Mouse (Mus musculus) midbrain, embryonic 11.5 days (tissue): Measurements from ENCODE around the gene Abcg4. TPM values are rescaled to one million over a fixed set of nuclear protein-coding genes. Genes with fewer than 3 reads are reported as not detected.

Source experiments
- ATAC-seq: fragments of 200-750 bp; cut with Nextera tagmentation; 2 replicates; pipeline ENCODE4 v1.8.0; 2017; ENCODE audit warnings: moderate TSS enrichment, moderate library complexity; ENCODE audit not compliant: low FRiP score
- DNase-seq: peaks from one replicate; pipeline ENCODE4 v3.0.0; 2015; ENCODE audit warnings: low spot score; ENCODE audit errors: missing footprints
- H3K27ac ChIP-seq: fragments of 300-500 bp; sonication (generic); 2 replicates; pipeline ENCODE4 v1.5.1; 2014; ENCODE audit warnings: low read depth, low read length
- H3K27me3 ChIP-seq: fragments of 300-500 bp; sonication (generic); 2 replicates; pipeline ENCODE4 v1.6.1; 2014; ENCODE audit warnings: mild to moderate bottlenecking, low read length, moderate library complexity, mixed read lengths; ENCODE audit not compliant: control insufficient read depth, insufficient read depth
- H3K36me3 ChIP-seq: fragments of 300-500 bp; sonication (generic); 2 replicates; pipeline ENCODE4 v1.6.1; 2014; ENCODE audit warnings: mild to moderate bottlenecking, low read length, moderate library complexity, mixed read lengths; ENCODE audit not compliant: control insufficient read depth, insufficient read depth
- H3K4me1 ChIP-seq: fragments of 300-500 bp; sonication (generic); 2 replicates; pipeline ENCODE4 v1.6.1; 2014; ENCODE audit warnings: low read length; ENCODE audit not compliant: control insufficient read depth, insufficient read depth
- H3K4me2 ChIP-seq: fragments of 300-500 bp; sonication (generic); 2 replicates; pipeline ENCODE4 v1.6.1; 2014; ENCODE audit warnings: mild to moderate bottlenecking, moderate library complexity
- H3K4me3 ChIP-seq: fragments of 300-500 bp; sonication (generic); 2 replicates; pipeline ENCODE4 v1.5.1; 2014; ENCODE audit warnings: low read depth, low read length
- H3K9ac ChIP-seq: fragments of 300-500 bp; sonication (generic); 2 replicates; pipeline ENCODE4 v1.6.1; 2014; ENCODE audit warnings: low read length
- H3K9me3 ChIP-seq: fragments of 300-500 bp; sonication (generic); 2 replicates; pipeline ENCODE4 v1.6.1; 2016; ENCODE audit warnings: low read length; ENCODE audit not compliant: control insufficient read depth
- WGBS: fragments of 180-500 bp; shearing (Covaris S2); extraction: QIAGEN DNeasy Blood & Tissue Kit; methylation state at CpG from one replicate; pipeline ENCODE4 v1.1.7; 2014; 5-methylcytosine and 5-hydroxymethylcytosine counted together
- polyA plus RNA-seq: library from polyadenylated mRNA; unstranded; fragments of >200 nt; fragmentation: Nextera tagmentation; extraction: Ambion mirVana; gene quantifications from 2 replicates; pipeline ENCODE4 v1.2.1, GENCODE M21; 2014

Abcg4 gene
- polyA plus RNA-seq, 1 experiment from 2014 or later = 4.8 TPM

- H3K9me3 ChIP-seq = no peaks in the 10 kb centered on the region
- H3K4me2 ChIP-seq = no peak overlapping the region
- peaks cover 8% of the 10 kb centered on the region for H3K36me3 ChIP-seq
- no peak overlapping the region for H3K9ac ChIP-seq
- H3K4me1 ChIP-seq = peaks cover 30% of the 10 kb centered on the region
- no peak overlapping the region for H3K4me3 ChIP-seq
- WGBS = 63% methylated on average over 4 of the region's 4 CpGs
- H3K27me3 ChIP-seq = no peaks in the 10 kb centered on the region
- DNase-seq (peak; percentile 28), ATAC-seq (no peak)
- no peak overlapping the region for H3K27ac ChIP-seq
These were observed 25.8 kb upstream of the Abcg4 start for GRCm38 (mm10) chr9:44314257-44314547.

GRCm38 (mm10) chr9:44313476-44314256, 25.3 kb upstream of the Abcg4 start:
- DNase-seq (peak; percentile 44), ATAC-seq (no peak)
- Histone ChIP-seq H3K36me3 (peaks cover 8% of the 10 kb centered on the region), H3K9me3 (no peaks in the 10 kb centered on the region), H3K4me3 (no peak overlapping the region), H3K9ac (no peak overlapping the region), H3K27ac (no peak overlapping the region), H3K4me1 (peaks cover 24% of the 10 kb centered on the region), H3K27me3 (no peaks in the 10 kb centered on the region), H3K4me2 (no peak overlapping the region)
- 78% methylated on average over 19 of the region's 19 CpGs for WGBS

GRCm38 (mm10) chr9:44311136-44312134, 23.0 kb upstream of the Abcg4 start:
- H3K27ac ChIP-seq = no peak overlapping the region; the same call in 1 of the 2 replicates
- peak overlapping the region; percentile 0; the same call in 1 of the 2 replicates for H3K9ac ChIP-seq
- 0 out of 2 replicates have a peak overlapping the region, but pooled peaks have one; percentile 19 for H3K4me2 ChIP-seq
- ATAC-seq = peak; percentile 73
- WGBS = 6% methylated on average over 27 of the region's 27 CpGs
- no peaks in the 10 kb centered on the region for H3K9me3 ChIP-seq
- peaks cover 12% of the 10 kb centered on the region for H3K4me1 ChIP-seq
- H3K27me3 ChIP-seq = no peaks in the 10 kb centered on the region
- peak; percentile 93 for DNase-seq
- H3K4me3 ChIP-seq = no peak overlapping the region
- H3K36me3 ChIP-seq = peaks cover 8% of the 10 kb centered on the region

- Histone ChIP-seq H3K4me3 (no peak overlapping the region), H3K4me1 (peaks cover 12% of the 10 kb centered on the region), H3K36me3 (peaks cover 8% of the 10 kb centered on the region), H3K9ac (peak overlapping the region; percentile 18; the same call in 1 of the 2 replicates), H3K9me3 (no peaks in the 10 kb centered on the region), H3K27me3 (no peaks in the 10 kb centered on the region), H3K4me2 (no peak overlapping the region), H3K27ac (no peak overlapping the region)
- DNase-seq (no peak), ATAC-seq (0 out of 2 replicates have a peak, but pooled peaks have one; percentile 12)
- 23% methylated on average over 10 of the region's 10 CpGs for whole genome bisulfite sequencing
These were observed 22.3 kb upstream of the Abcg4 start for GRCm38 (mm10) chr9:44310750-44311135.

- Histone ChIP-seq H3K36me3 (peaks cover 5% of the 10 kb centered on the region), H3K27ac (no peak overlapping the region), H3K4me2 (no peak overlapping the region), H3K27me3 (no peaks in the 10 kb centered on the region), H3K4me1 (peaks cover 14% of the 10 kb centered on the region), H3K9ac (no peak overlapping the region), H3K4me3 (no peak overlapping the region), H3K9me3 (no peaks in the 10 kb centered on the region)
- peak; percentile 72 for DNase-seq
- ATAC-seq = no peak
- 62% methylated on average over 3 of the region's 3 CpGs for WGBS
These were observed 21.3 kb upstream of the Abcg4 start for GRCm38 (mm10) chr9:44309756-44310155.

- Histone ChIP-seq H3K36me3 (0 out of 2 replicates have a peak, but pooled peaks cover 2% of the 10 kb centered on the region), H3K4me2 (no peak overlapping the region), H3K9me3 (no peaks in the 10 kb centered on the region), H3K9ac (no peak overlapping the region), H3K27me3 (no peaks in the 10 kb centered on the region), H3K4me3 (no peak overlapping the region), H3K4me1 (peaks cover 20% of the 10 kb centered on the region), H3K27ac (no peak overlapping the region)
- ATAC-seq (no peak), DNase-seq (peak; percentile 77)
- 84% methylated on average over 2 of the region's 2 CpGs for WGBS
These were observed 18.8 kb upstream of the Abcg4 start for GRCm38 (mm10) chr9:44307248-44307647.

GRCm38 (mm10) chr9:44306532-44306931, 18.1 kb upstream of the Abcg4 start:
- Histone ChIP-seq H3K9ac (no peak overlapping the region), H3K4me2 (no peak overlapping the region), H3K4me1 (peaks cover 15% of the 10 kb centered on the region), H3K36me3 (peaks cover 3% of the 10 kb centered on the region; the same call in 1 of the 2 replicates), H3K27me3 (no peaks in the 10 kb centered on the region), H3K27ac (no peak overlapping the region), H3K9me3 (no peaks in the 10 kb centered on the region), H3K4me3 (no peak overlapping the region)
- WGBS = 89% methylated on average over 6 of the region's 6 CpGs
- ATAC-seq (no peak), DNase-seq (peak; percentile 54)

GRCm38 (mm10) chr9:44305466-44306079, 17.2 kb upstream of the Abcg4 start, which contains the start of gene Hinfp:
TSS of gene Hinfp (minus strand) at chr9:44305671.
- peak; percentile 99 for DNase-seq
- H3K4me3 ChIP-seq = peak within 1 kb of the TSS; percentile 63
- H3K9ac ChIP-seq = peak within 1 kb of the TSS; percentile 66
- H3K27me3 ChIP-seq = no peaks in the 10 kb centered on the region
- H3K9me3 ChIP-seq = no peaks in the 10 kb centered on the region
- H3K4me2 ChIP-seq = peak within 1 kb of the TSS; percentile 81
- peaks cover 7% of the 10 kb centered on the region for H3K4me1 ChIP-seq
- ATAC-seq = peak; percentile 99
- 1% methylated on average over 51 of the region's 54 CpGs for WGBS
- H3K36me3 ChIP-seq = peaks cover 3% of the 10 kb centered on the region; the same call in 1 of the 2 replicates
- no peak within 1 kb of the TSS for H3K27ac ChIP-seq
